In the genomic region with DNA sequence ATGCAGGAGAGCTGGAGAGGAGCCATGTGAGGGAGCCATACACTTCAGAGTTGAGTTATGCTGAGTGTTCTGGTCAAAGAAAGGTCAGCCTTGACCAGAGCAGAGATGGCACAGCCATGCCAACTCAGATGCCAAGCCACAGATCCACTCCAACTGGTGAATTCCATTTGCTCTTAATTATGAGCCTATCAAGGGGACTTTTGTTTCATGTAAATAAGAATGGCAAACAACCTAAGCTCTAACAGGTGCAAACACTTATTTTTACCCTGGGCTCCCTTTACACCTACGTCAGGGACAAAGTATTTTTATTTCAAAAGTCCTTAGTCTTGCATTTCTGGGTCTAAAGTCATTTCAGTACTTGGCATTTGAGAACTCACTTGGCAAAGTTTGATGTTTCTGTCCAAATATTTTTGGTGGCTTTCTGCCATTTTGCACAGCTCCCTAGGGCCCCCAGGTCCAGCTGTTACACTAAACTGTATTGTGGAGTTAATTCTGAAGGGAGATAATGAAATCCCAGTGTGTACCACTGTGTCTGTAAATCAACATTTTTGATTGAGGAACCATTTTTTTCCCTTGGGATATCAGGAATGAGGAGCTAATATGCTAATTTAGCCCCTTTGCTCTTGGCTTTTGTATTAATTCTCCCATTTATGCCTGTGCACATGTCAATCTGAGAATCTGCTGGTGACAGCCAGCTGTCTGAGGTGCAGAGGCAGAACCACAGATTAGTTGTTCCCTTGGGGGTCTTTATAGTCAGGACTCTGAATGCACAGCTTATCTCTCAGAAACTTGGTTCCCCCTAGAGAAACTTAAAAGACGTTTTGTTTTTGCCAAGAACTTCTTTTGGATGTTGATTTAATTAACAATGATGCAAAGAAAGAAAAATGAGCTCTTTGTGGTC, we compare ENCODE assay signal across 10 mouse cellular contexts.
A peak's percentile ranks its signal among the peaks of the same experiment; 100 is the strongest.
DNase-seq lines count a peak whose midpoint lies in the region; ATAC-seq lines count a peak whose summit lies in the region.
"Had no signal": no experiment of that assay in that cellular context is flagged by ENCODE, and none has a peak within 500 bp of the region (broad histone marks: within the 10 kb centered on the region; RNA-seq: fewer than 3 reads in every experiment).

No protein-coding gene starts in this region.

- no peaks in the 10 kb centered on the region for H3K36me3 ChIP-seq in limb, embryonic 12.5 days
- H3K36me3 ChIP-seq in limb, embryonic 10.5 days: no peaks in the 10 kb centered on the region
- H3K36me3 ChIP-seq in midbrain, embryonic 14.5 days (ENCODE audit: control insufficient read depth, insufficient read depth, low read length): no peaks in the 10 kb centered on the region
- H3K36me3 ChIP-seq: heart, embryonic 15.5 days had no signal

- H3K9me3 ChIP-seq in limb, embryonic 12.5 days: no peaks in the 10 kb centered on the region
- H3K9me3 ChIP-seq in limb, embryonic 10.5 days (replicated peaks): no peaks in the 10 kb centered on the region
- H3K9me3 ChIP-seq in midbrain, embryonic 14.5 days (ENCODE audit: control insufficient read depth, low read length): no peaks in the 10 kb centered on the region
- H3K9me3 ChIP-seq: heart, embryonic 15.5 days had no signal

- no peaks in the 10 kb centered on the region for H3K4me1 ChIP-seq in limb, embryonic 12.5 days (replicated peaks)
- H3K4me1 ChIP-seq in limb, embryonic 10.5 days: no peaks in the 10 kb centered on the region
- no peaks in the 10 kb centered on the region for H3K4me1 ChIP-seq in brown adipose tissue, adult 24 weeks (ENCODE audit: control insufficient read depth, insufficient read depth, insufficient read length, low read length)
- no peaks in the 10 kb centered on the region for H3K4me1 ChIP-seq in midbrain, embryonic 14.5 days (ENCODE audit: control insufficient read depth, insufficient read depth, low read length)

- H3K27me3 ChIP-seq in limb, embryonic 12.5 days: no peaks in the 10 kb centered on the region
- no peaks in the 10 kb centered on the region for H3K27me3 ChIP-seq in limb, embryonic 10.5 days (ENCODE audit: low read depth, poor library complexity, severe bottlenecking)
- H3K27me3 ChIP-seq in midbrain, embryonic 14.5 days (ENCODE audit: control insufficient read depth, insufficient read depth, low read length): no peaks in the 10 kb centered on the region
- H3K27me3 ChIP-seq: heart, embryonic 15.5 days had no signal

- WGBS in limb, embryonic 12.5 days: 44% methylated on average over 2 of the region's 2 CpGs
- 72% methylated on average over 2 of the region's 2 CpGs for WGBS in limb, embryonic 10.5 days
- WGBS in midbrain, embryonic 14.5 days: 34% methylated on average over 2 of the region's 2 CpGs

- H3K4me2 ChIP-seq in limb, embryonic 12.5 days: no peak overlapping the region
- H3K4me2 ChIP-seq in midbrain, embryonic 14.5 days (ENCODE audit: low read length): no peak overlapping the region
- H3K4me2 ChIP-seq: heart, embryonic 15.5 days had no signal

- peak; percentile 59 for ATAC-seq in limb, embryonic 12.5 days (ENCODE audit: insufficient number of reproducible peaks, insufficient read depth, low FRiP score, low TSS enrichment, low read depth)
- peak; percentile 40; the same call in 1 of the 2 replicates for ATAC-seq in midbrain, embryonic 14.5 days (ENCODE audit: low FRiP score, low TSS enrichment)

- H3K9ac ChIP-seq in limb, embryonic 12.5 days (replicated peaks): no peak overlapping the region
- no peak overlapping the region for H3K9ac ChIP-seq in midbrain, embryonic 14.5 days (replicated peaks; ENCODE audit: low read length)
- H3K9ac ChIP-seq: heart, embryonic 15.5 days had no signal

- H3K4me3 ChIP-seq in limb, embryonic 12.5 days (replicated peaks): no peak overlapping the region
- H3K4me3 ChIP-seq in limb, embryonic 10.5 days: no peak overlapping the region
- no peak overlapping the region for H3K4me3 ChIP-seq in brown adipose tissue, adult 24 weeks (ENCODE audit: insufficient read depth, low read depth, low read length)
- H3K4me3 ChIP-seq in midbrain, embryonic 14.5 days (replicated peaks; ENCODE audit: low read depth, low read length): no peak overlapping the region
- H3K4me3 ChIP-seq: heart, embryonic 15.5 days had no signal

- H3K27ac ChIP-seq in limb, embryonic 12.5 days: no peak overlapping the region
- H3K27ac ChIP-seq in limb, embryonic 10.5 days: no peak overlapping the region
- H3K27ac ChIP-seq in brown adipose tissue, adult 24 weeks (replicated peaks; ENCODE audit: low read depth, low read length): peak overlapping the region; percentile 89
- no peak overlapping the region for H3K27ac ChIP-seq in midbrain, embryonic 14.5 days (replicated peaks; ENCODE audit: low read depth, low read length)
- H3K27ac ChIP-seq: heart, embryonic 15.5 days had no signal

- no peak for DNase-seq in limb, embryonic 10.5 days (ENCODE audit: low spot score)
- peak; percentile 50 for DNase-seq in heart, adult 8-10 months (ENCODE audit: low spot score)
- peak; percentile 29 for DNase-seq in midbrain, embryonic 14.5 days
- DNase-seq in layer of hippocampus, adult 9-11 months: no peak
- no peak for DNase-seq in spleen, adult 18-20 months
- no peak for DNase-seq in layer of hippocampus, postnatal 36 days
- DNase-seq: cerebellum, adult 11-12 months had no signal

Comparison
In these comparisons a context has a peak if more than half of its experiments do, and no peak if none do; other contexts are left out.
1. DNase-seq: peak in heart, adult 8-10 months (single experiment) and midbrain, embryonic 14.5 days (single experiment); none in limb, embryonic 10.5 days (single experiment), layer of hippocampus, adult 9-11 months (single experiment), spleen, adult 18-20 months (0 of 2) and layer of hippocampus, postnatal 36 days (0 of 2).